Mouse (Mus musculus): ENCODE measurements around the gene Tmem51. TPM values are rescaled to one million over a fixed set of nuclear protein-coding genes. Genes with fewer than 3 reads are reported as not detected.

Gene Tmem51
- total and polyA plus RNA-seq, 3 experiments = 0.05 TPM; not detected in 2

DNA sequence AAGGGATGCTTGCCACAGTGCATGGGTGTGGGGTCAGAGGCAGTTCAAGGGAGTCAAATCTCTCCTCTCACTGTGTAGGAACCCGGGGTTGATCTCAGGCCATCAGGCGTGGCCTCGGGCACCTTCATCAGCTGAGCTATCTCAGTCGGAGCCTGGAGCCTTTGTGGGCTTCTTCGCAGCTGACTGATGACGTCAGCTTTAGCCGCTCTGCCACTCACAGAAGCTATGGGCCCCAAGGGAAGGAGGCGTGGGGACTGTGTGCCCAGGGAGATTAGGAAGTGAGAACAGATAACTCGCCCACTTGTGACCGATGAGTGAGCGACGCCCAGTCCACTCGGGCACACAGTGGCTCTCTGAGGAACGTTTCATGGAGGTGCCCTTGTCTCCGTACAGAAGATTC lies 66.4 kb downstream of the Tmem51 start:
- ATAC-seq (ENCODE audit: extremely low read depth, insufficient number of reproducible peaks, low FRiP score, poor library complexity, severe bottlenecking) (no peak), DNase-seq (ENCODE audit: low spot score) (no peak)
- TF ChIP-seq GATA1 (IDR thresholded peaks at IDR 0.05; ENCODE audit: borderline replicate concordance, low read length) (no peak), POLR2AphosphoS5 (IDR thresholded peaks at IDR 0.05; ENCODE audit: insufficient replicate concordance, low read depth, low read length) (no peak), GATA2 (IDR thresholded peaks at IDR 0.05; ENCODE audit: borderline replicate concordance, low read depth, low read length) (no peak), CTCF (IDR thresholded peaks at IDR 0.05; ENCODE audit: low read depth, low read length) (no peak), TAL1 (conservative IDR thresholded peaks at IDR 0.05; ENCODE audit: low read depth, low read length) (no peak)
- Histone ChIP-seq H3K36me3 (replicated peaks) (no peaks in the 10 kb centered on the region), H3K27me3 (ENCODE audit: insufficient read depth, low read length) (no peaks in the 10 kb centered on the region), H3K4me3 (ENCODE audit: low read depth, low read length) (no peak overlapping the region), H3K9me3 (replicated peaks) (peaks cover 79% of the 10 kb centered on the region), H3K4me1 (ENCODE audit: insufficient read depth, low read depth, low read length) (no peaks in the 10 kb centered on the region)

DNA sequence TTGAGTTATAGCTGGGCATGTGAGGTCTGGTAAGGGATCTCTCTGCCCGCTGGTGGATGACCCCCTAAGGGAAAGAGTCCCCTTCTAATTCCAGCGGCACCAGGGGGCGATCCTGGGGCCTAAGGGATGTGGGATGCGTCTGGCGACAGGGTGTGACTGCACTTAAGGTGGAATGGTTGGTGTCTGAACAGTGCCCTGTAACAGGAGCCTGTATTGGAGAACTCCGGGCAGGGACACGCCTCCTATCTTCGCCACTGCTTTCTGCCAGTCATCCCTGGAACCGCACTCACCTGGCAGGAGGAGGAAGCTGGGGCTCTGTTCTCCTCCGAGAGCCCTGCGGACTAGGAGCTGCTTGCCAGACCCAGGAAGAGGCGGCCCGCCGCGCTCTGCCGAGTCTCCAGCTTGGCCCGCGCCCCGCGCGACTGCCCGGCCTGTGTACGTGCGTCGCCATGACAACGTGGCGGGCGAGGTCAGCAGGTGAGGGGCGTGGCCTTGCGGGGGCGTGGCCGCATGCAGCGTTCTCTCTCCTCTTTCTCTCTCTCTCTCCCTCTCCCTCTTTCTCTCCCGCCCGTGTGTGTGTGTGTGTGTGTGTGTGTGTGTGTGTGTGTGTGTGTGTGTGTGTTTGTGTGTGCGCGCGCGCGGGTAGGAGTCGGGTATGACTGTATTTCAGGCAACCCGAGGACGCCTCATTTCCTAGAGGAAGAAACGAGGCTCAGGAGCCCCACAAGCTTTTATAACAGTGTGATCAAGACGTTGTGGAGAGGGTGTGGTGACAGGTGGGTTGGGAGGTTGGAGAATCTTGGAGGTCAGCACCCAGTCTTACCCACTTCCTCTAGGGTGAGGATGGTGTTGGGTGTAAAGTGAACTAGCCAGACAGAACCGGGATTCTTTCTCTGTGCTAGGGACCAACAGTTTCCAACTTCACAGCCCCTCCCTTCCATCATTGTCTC lies 69.2 kb downstream of the Tmem51 start, which contains the start of gene Fhad1:
TSS of gene Fhad1 (minus strand) at position 424 of the 950 bp plus-strand sequence.
- no peak within 1 kb of the TSS; the same call in 1 of the 2 replicates for H3K4me3 ChIP-seq (ENCODE audit: low read depth, low read length)
- ATAC-seq (ENCODE audit: extremely low read depth, insufficient number of reproducible peaks, low FRiP score, poor library complexity, severe bottlenecking) (no peak), DNase-seq (ENCODE audit: low spot score) (no peak)
- H3K27me3 ChIP-seq (ENCODE audit: insufficient read depth, low read length) = no peaks in the 10 kb centered on the region
- no peaks in the 10 kb centered on the region for H3K4me1 ChIP-seq (ENCODE audit: insufficient read depth, low read depth, low read length)
- H3K36me3 ChIP-seq (replicated peaks) = no peaks in the 10 kb centered on the region
- no peak for TF ChIP-seq GATA1 (IDR thresholded peaks at IDR 0.05; ENCODE audit: borderline replicate concordance, low read length)
- no peak for TF ChIP-seq POLR2AphosphoS5 (IDR thresholded peaks at IDR 0.05; ENCODE audit: insufficient replicate concordance, low read depth, low read length)
- no peak for TF ChIP-seq TAL1 (conservative IDR thresholded peaks at IDR 0.05; ENCODE audit: low read depth, low read length)
- TF ChIP-seq GATA2 (IDR thresholded peaks at IDR 0.05; ENCODE audit: borderline replicate concordance, low read depth, low read length) = no peak
- no peak for TF ChIP-seq CTCF (IDR thresholded peaks at IDR 0.05; ENCODE audit: low read depth, low read length)
- H3K9me3 ChIP-seq (replicated peaks) = peaks cover 79% of the 10 kb centered on the region

DNA sequence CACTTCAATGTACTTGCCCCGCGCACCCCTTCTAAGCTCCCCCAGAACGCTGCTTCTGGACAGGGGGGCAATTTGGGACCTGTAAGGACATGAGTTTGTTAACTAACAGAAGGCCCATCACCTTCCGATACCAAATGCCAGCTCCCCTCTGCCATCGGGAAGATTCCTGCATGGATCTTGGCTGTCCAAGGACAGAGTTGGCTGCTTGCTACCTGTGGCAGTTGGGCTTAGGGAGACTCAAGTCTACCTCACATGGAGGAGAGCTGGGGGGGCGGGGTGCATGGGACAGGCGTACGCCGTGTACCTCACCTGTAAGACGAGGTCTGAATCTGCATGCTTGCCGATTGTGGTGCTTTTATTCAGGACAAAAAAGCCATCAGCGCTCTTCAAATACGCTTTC lies 72.9 kb downstream of the Tmem51 start:
- no peak overlapping the region for H3K4me3 ChIP-seq (ENCODE audit: low read depth, low read length)
- no peaks in the 10 kb centered on the region for H3K4me1 ChIP-seq (ENCODE audit: insufficient read depth, low read depth, low read length)
- no peak for ATAC-seq (ENCODE audit: extremely low read depth, insufficient number of reproducible peaks, low FRiP score, poor library complexity, severe bottlenecking)
- TF ChIP-seq GATA2 (IDR thresholded peaks at IDR 0.05; ENCODE audit: borderline replicate concordance, low read depth, low read length) (no peak), CTCF (IDR thresholded peaks at IDR 0.05; ENCODE audit: low read depth, low read length) (no peak), GATA1 (IDR thresholded peaks at IDR 0.05; ENCODE audit: borderline replicate concordance, low read length) (no peak), POLR2AphosphoS5 (IDR thresholded peaks at IDR 0.05; ENCODE audit: insufficient replicate concordance, low read depth, low read length) (no peak), TAL1 (conservative IDR thresholded peaks at IDR 0.05; ENCODE audit: low read depth, low read length) (no peak)
- no peaks in the 10 kb centered on the region for H3K27me3 ChIP-seq (ENCODE audit: insufficient read depth, low read length)
- peaks cover 75% of the 10 kb centered on the region for H3K9me3 ChIP-seq (replicated peaks)
- H3K36me3 ChIP-seq (replicated peaks) = no peaks in the 10 kb centered on the region
- DNase-seq (ENCODE audit: low spot score) = no peak

DNA sequence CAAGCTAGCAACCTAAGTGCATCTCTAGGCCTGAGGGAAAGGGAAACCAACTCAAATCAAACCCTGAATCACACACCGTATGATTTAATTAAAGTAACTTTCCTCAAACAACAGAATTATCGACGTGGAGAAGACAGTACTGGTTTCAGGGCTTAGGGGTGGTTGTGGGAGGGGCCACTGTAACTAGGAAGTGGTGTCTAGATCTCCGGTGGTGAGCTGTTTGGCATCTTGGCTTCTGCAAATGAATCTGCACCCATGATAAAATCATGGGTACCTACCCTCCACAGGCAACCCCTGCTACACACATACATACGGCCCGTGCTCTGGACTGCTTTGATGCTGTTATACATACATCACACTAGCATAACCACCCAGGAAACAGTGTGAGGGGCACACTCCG lies 73.7 kb downstream of the Tmem51 start:
- H3K9me3 ChIP-seq (replicated peaks) = peaks cover 75% of the 10 kb centered on the region
- H3K4me3 ChIP-seq (ENCODE audit: low read depth, low read length) = no peak overlapping the region
- H3K4me1 ChIP-seq (ENCODE audit: insufficient read depth, low read depth, low read length) = no peaks in the 10 kb centered on the region
- no peaks in the 10 kb centered on the region for H3K36me3 ChIP-seq (replicated peaks)
- no peaks in the 10 kb centered on the region for H3K27me3 ChIP-seq (ENCODE audit: insufficient read depth, low read length)
- no peak for TF ChIP-seq GATA2 (IDR thresholded peaks at IDR 0.05; ENCODE audit: borderline replicate concordance, low read depth, low read length)
- no peak for TF ChIP-seq TAL1 (conservative IDR thresholded peaks at IDR 0.05; ENCODE audit: low read depth, low read length)
- no peak for TF ChIP-seq CTCF (IDR thresholded peaks at IDR 0.05; ENCODE audit: low read depth, low read length)
- TF ChIP-seq POLR2AphosphoS5 (IDR thresholded peaks at IDR 0.05; ENCODE audit: insufficient replicate concordance, low read depth, low read length) = no peak
- TF ChIP-seq GATA1 (IDR thresholded peaks at IDR 0.05; ENCODE audit: borderline replicate concordance, low read length) = no peak
- ATAC-seq (ENCODE audit: extremely low read depth, insufficient number of reproducible peaks, low FRiP score, poor library complexity, severe bottlenecking) (no peak), DNase-seq (ENCODE audit: low spot score) (no peak)

DNA sequence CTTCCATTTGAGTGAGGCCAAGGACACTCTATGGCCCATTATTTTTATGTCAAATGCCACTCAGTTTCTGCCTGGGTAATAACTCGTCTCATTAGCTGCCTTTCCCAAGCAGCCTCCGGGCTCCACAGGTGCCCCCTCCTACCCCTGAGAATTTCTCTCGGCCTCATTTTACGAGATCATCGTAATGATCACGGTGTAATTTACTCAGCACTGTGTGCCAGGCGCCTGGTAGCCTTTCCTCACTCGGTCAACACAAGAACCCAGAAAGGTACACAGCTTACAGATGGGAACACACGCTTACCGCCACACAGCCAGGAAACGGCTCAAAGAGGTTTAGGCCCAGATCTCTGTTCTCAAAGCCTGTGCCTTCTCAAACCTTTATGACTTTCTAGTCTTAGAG lies 75.9 kb downstream of the Tmem51 start:
- Histone ChIP-seq H3K27me3 (ENCODE audit: insufficient read depth, low read length) (no peaks in the 10 kb centered on the region), H3K4me3 (ENCODE audit: low read depth, low read length) (no peak overlapping the region), H3K36me3 (replicated peaks) (no peaks in the 10 kb centered on the region), H3K4me1 (ENCODE audit: insufficient read depth, low read depth, low read length) (no peaks in the 10 kb centered on the region), H3K9me3 (replicated peaks) (peaks cover 77% of the 10 kb centered on the region)
- ATAC-seq (ENCODE audit: extremely low read depth, insufficient number of reproducible peaks, low FRiP score, poor library complexity, severe bottlenecking) = no peak
- TF ChIP-seq GATA1 (IDR thresholded peaks at IDR 0.05; ENCODE audit: borderline replicate concordance, low read length) = no peak
- TF ChIP-seq TAL1 (conservative IDR thresholded peaks at IDR 0.05; ENCODE audit: low read depth, low read length) = no peak
- TF ChIP-seq POLR2AphosphoS5 (IDR thresholded peaks at IDR 0.05; ENCODE audit: insufficient replicate concordance, low read depth, low read length) = no peak
- TF ChIP-seq GATA2 (IDR thresholded peaks at IDR 0.05; ENCODE audit: borderline replicate concordance, low read depth, low read length) = no peak
- TF ChIP-seq CTCF (IDR thresholded peaks at IDR 0.05; ENCODE audit: low read depth, low read length) = no peak
- no peak for DNase-seq (ENCODE audit: low spot score)

DNA sequence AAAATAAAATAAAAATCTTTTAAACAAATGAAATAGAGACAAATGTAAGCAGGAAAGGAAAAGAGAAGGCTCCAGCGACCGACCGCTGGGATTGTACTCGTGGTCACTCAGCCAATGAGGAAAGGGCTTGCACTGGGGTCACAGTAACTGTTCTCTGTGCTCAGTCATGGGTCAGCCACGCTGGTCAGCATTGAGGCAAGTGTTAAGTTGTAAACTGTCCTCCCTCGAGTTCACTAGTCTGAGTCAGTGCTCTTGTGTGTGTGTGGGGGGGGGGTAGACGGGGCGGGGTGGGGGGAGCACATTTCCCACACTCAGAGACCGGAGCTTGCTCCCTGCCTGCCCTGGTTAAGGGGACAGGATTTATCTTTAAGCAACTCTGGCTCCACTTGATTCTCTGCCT lies 83.5 kb downstream of the Tmem51 start:
- no peak for ATAC-seq (ENCODE audit: extremely low read depth, insufficient number of reproducible peaks, low FRiP score, poor library complexity, severe bottlenecking)
- Histone ChIP-seq H3K27me3 (ENCODE audit: insufficient read depth, low read length) (no peaks in the 10 kb centered on the region), H3K9me3 (replicated peaks) (peaks cover 77% of the 10 kb centered on the region), H3K4me1 (ENCODE audit: insufficient read depth, low read depth, low read length) (no peaks in the 10 kb centered on the region), H3K4me3 (ENCODE audit: low read depth, low read length) (no peak overlapping the region), H3K36me3 (replicated peaks) (no peaks in the 10 kb centered on the region)
- no peak for DNase-seq (ENCODE audit: low spot score)
- TF ChIP-seq GATA1 (IDR thresholded peaks at IDR 0.05; ENCODE audit: borderline replicate concordance, low read length) (no peak), CTCF (IDR thresholded peaks at IDR 0.05; ENCODE audit: low read depth, low read length) (no peak), GATA2 (IDR thresholded peaks at IDR 0.05; ENCODE audit: borderline replicate concordance, low read depth, low read length) (no peak), POLR2AphosphoS5 (IDR thresholded peaks at IDR 0.05; ENCODE audit: insufficient replicate concordance, low read depth, low read length) (no peak), TAL1 (conservative IDR thresholded peaks at IDR 0.05; ENCODE audit: low read depth, low read length) (no peak)

All from G1E (cell line).